Mouse (Mus musculus) splenic B cell, adult 2 months (primary cell): ENCODE results near the gene Krt34.

Experiments
- DNase-seq: peaks from one replicate; pipeline ENCODE4 v3.0.0-alpha.2; 2011; ENCODE audit warnings: low read depth, low spot score
- H3K27me3 ChIP-seq: 2 replicates; pipeline ENCODE4 v1.6.1; 2012; ENCODE audit warnings: mild to moderate bottlenecking, low read length, moderate library complexity, mixed read lengths; ENCODE audit not compliant: control insufficient read depth, poor library complexity, insufficient read depth, severe bottlenecking
- H3K36me3 ChIP-seq: 2 replicates; pipeline ENCODE4 v1.6.1; 2012; ENCODE audit warnings: mild to moderate bottlenecking, low read length, moderate library complexity, mixed read lengths; ENCODE audit not compliant: control insufficient read depth, poor library complexity, insufficient read depth, severe bottlenecking

Gene Krt34

GRCm38 (mm10) chr11:100041454-100041853 lies at the start of gene Krt34:
Gene Krt34 (minus strand): TSS chr11:100041554.
- DNase-seq, result no peak
- Histone ChIP-seq H3K36me3 (no peaks in the 10 kb centered on the region), H3K27me3 (no peaks in the 10 kb centered on the region)

DNA sequence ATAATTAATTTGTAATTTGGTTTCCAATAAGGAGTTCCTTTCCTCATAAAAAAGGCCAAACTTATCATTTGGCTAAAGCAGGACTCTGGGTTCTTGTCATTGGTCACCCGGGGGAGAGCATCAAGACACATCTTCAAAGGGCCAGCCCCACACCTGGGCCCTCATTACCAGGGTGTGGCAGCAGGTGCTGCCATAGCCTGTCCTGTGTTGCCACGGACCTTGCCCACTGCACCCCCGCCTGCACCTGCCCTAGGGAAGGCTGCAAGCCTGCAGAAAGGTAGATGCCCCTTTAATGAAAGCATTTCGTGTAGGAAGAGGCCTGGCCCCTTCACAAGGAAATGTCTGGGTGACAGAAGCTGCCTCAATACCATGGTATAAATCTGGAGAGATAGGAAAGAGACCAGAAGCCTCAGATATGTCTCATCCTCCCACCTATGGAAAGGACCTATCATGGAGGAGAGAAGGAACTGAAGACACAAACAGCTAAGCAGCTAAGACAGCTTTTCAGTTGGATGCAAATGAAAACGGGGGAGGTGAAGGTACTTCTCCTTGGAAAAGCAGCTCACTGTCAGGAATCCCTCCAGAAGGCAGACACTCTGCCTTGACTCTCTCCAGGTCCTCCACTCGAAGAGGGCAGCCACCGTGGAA lies 47.1 kb upstream of the Krt34 start:
- no peaks in the 10 kb centered on the region for H3K27me3 ChIP-seq
- no peak for DNase-seq
- H3K36me3 ChIP-seq, result no peaks in the 10 kb centered on the region

DNA sequence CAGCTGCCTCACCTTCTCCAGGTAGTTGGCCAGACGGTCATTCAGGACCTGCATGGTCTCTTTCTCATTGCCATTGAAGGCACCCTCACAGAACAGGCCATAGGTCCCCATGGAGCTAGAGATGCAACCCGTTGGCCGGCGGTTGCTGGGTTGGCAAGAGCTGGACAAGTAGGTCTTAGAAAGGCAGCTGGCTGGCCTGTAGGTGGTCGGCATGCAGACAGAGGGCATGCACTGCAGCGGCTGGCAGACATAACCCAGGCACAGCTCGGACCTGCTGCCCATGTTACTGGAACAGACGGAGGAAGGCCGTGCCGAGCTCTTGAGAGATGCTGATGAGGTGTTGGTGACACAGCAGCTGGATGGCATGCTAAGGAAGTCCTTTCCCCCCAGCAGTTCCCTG lies 46.5 kb upstream of the Krt34 start, which contains the start of gene Krt32:
Krt32 (minus strand) TSS at position 366 of the 400 bp plus-strand sequence.
- H3K36me3 ChIP-seq, result no peaks in the 10 kb centered on the region
- no peaks in the 10 kb centered on the region for H3K27me3 ChIP-seq
- no peak for DNase-seq

- Histone ChIP-seq H3K36me3 (no peaks in the 10 kb centered on the region), H3K27me3 (no peaks in the 10 kb centered on the region)
- DNase-seq, result no peak
These were observed 32.5 kb upstream of the Krt34 start for GRCm38 (mm10) chr11:100073873-100074272.

GRCm38 (mm10) chr11:100067293-100068036 lies 26.1 kb upstream of the Krt34 start:
- H3K36me3 ChIP-seq, result no peaks in the 10 kb centered on the region
- DNase-seq, result no peak

GRCm38 (mm10) chr11:100066236-100067010 lies 25.1 kb upstream of the Krt34 start:
- Histone ChIP-seq H3K27me3 (no peaks in the 10 kb centered on the region), H3K36me3 (no peaks in the 10 kb centered on the region)
- no peak for DNase-seq

More at GRCm38 (mm10) chr11:100067293-100068036, 26.1 kb upstream of the Krt34 start:
- no peaks in the 10 kb centered on the region for H3K27me3 ChIP-seq

- no peak for DNase-seq
- Histone ChIP-seq H3K27me3 (no peaks in the 10 kb centered on the region), H3K36me3 (no peaks in the 10 kb centered on the region)
These were observed 17.5 kb upstream of the Krt34 start for GRCm38 (mm10) chr11:100058875-100059274.

DNA sequence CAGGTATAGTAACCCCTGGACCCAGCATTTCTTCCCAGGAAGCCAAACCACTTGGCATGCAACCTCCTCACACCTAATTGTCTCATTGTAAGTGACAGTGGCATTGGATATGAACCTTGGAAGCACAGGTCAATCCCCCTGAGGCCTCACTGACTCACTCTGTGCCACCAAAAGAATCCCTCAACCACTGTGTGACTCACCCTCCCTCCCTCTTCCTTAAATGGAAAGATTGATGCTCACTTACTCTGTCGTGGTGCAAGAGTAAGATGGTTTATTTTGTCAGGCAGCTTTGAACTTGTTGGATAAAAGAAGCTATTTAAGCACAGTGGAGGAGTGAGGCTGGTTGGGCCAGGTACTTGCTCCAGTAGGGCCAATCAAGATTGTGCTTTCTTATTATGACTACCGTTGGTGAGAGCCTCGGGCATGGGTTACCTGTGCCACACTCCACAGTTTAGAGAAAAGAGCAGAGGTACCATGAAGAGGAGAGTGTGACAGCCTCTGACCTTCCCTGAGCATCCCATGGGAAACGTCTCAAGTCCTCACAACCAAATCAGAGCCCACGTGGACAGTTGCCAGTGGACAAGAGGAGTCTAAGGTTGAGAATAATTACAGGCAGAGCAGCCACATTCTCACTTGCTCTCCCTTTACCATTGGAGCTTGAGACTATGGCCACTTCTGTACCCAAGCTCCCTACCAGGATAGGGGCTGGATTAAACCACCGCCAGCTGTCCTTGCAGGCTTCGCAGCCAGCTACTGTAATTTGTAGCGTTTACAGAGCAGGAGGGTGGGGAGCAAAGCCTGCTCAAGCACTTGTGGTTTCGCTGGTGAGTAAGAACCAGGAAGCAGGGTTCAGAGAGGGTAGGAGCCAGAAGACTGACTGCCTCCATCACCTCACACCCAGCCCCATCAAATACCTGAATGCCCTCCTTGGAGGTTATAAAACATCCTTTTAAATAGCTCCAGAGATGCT lies 14.6 kb upstream of the Krt34 start:
- Histone ChIP-seq H3K27me3 (no peaks in the 10 kb centered on the region), H3K36me3 (no peaks in the 10 kb centered on the region)
- DNase-seq, result no peak

DNA sequence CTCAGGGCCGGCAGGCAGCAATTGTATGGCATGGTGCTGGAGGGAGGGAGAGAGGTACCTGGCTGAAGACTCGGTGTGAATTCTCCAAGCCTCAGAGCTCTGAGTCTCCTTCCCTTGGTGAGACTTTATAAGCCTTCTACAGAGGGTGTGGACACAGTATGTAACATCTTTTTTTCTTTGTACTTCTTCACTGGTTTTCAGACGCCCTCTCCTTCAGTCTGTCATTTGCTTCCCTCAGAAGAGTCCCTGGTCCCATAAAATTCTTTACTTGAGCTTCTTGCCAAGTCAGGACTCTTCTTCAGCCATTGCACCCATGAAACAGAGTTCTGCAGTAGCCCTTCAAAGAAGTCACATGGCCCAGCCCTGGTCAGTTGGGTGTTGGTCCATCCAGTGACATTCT lies 9.1 kb upstream of the Krt34 start, which contains the start of gene Krt31:
Krt31 (minus strand) TSS at position 101 of the 400 bp plus-strand sequence.
- no peak for DNase-seq
- H3K27me3 ChIP-seq, result no peaks in the 10 kb centered on the region
- no peaks in the 10 kb centered on the region for H3K36me3 ChIP-seq

GRCm38 (mm10) chr11:100047193-100047592 lies 5.8 kb upstream of the Krt34 start:
- DNase-seq, result no peak
- H3K27me3 ChIP-seq, result no peaks in the 10 kb centered on the region

DNA sequence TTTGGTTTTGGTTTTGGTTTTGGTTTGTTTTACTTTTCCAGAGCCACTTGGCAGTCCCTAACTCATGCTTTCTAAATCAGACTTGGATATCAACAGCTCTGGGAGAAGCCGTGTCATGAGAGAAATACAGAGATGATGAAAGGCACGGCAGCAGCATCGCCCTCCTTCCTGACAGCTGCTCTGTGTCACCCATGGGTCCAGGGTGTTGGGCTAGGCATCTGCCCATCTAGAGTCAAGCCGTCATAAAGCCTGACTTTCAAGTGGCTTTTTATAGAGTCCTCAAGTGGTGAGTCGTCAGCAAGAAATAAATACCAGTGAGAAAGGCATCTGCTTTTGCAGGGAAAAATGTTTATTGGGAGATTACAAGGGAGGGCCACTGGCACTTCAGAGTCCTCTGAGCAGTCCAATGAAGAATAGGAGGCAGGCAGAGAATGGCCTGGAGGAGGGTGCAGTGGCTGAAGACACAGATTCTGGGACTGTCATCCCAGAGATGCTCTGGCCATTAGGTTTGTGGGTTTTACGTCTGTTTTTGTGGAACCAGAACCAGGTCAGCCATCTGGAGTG lies 5.0 kb upstream of the Krt34 start:
- no peak for DNase-seq
- no peaks in the 10 kb centered on the region for H3K27me3 ChIP-seq
- H3K36me3 ChIP-seq, result no peaks in the 10 kb centered on the region

More at GRCm38 (mm10) chr11:100047193-100047592, 5.8 kb upstream of the Krt34 start:
- H3K36me3 ChIP-seq, result no peaks in the 10 kb centered on the region

DNA sequence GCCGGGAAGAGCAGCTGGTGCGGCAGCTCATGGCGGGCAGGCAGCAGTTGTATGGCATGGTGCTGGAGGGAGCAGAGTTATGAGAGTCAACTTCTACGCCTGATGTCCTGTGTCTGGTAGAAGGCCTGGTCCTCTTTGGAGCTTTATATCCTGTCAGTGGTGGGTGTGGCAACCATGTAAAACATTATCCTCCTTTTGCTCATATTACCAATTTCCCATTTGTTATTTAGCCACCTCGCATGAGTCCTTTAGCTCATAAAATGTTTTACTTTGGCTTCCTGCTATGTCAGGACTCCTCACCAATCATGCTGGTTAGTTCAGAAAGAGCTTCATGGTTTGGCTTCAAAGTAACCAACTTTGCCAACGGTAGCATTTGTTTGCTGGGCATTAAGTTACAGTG lies 11.6 kb downstream of the Krt34 start, which contains the start of gene Krt33b:
Krt33b (minus strand) TSS at position 101 of the 400 bp plus-strand sequence.
- no peaks in the 10 kb centered on the region for H3K27me3 ChIP-seq
- DNase-seq, result no peak

GRCm38 (mm10) chr11:100021438-100021837 lies 19.9 kb downstream of the Krt34 start:
- no peak for DNase-seq
- H3K27me3 ChIP-seq, result no peaks in the 10 kb centered on the region
- no peaks in the 10 kb centered on the region for H3K36me3 ChIP-seq

More for the DNA sequence above, 11.6 kb downstream of the Krt34 start, which contains the start of gene Krt33b:
- no peaks in the 10 kb centered on the region for H3K36me3 ChIP-seq
